Mouse (Mus musculus) lung, postnatal 10 days (tissue): ENCODE results near the gene Pate2.
"Not testable (repeated sequence)": the region's sequence is repeated elsewhere in the genome, so short reads cannot be mapped to it uniquely, and the experiment has no call there.

Source experiments
- DNase-seq: peaks from one replicate; pipeline ENCODE4 v3.0.0; 2021

The Pate2 gene

DNA sequence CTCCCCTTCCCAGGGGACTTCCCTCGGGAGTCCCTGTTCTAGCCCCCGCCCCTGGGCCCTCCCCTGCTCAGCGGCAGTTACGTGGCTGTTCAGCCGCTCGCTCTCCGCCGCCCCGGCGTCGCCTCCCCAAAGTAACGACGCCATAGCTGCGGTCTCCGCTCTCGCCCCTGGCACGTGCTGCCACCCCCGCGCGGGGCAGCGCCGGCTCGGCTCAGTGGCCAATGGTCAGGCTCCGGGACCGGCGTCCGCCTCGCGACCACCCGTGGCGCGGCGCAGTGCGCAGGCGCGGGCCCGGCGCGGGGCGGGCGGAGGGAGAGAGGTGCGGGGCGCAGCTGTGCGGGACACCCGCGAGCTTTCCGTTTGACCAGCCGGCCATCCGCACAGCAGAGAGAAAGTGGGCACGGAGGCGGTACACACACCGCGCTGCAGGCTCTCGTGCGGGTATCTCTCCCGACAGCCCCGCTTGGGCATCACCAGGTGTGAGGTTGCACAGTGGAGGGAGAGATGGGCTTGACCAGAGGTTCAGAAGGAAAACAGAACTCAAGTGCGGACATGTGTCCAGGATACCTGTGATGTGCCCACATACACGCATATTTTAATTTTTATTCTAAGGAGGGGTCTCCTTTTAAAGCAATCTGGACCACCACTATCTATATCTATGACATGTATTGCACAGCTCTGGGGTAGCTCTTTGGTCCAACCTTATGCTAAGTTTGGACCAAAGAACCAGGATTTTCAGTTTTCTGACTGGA, 11.7 kb upstream of the Pate2 start, which contains the start of the genes Ddx25 and Pus3:
Gene Ddx25 (minus strand): TSS at position 272 of the 752 bp plus-strand sequence.
Gene Pus3 (plus strand): TSS at position 339 of the 752 bp plus-strand sequence.
- no peak for DNase-seq

DNA sequence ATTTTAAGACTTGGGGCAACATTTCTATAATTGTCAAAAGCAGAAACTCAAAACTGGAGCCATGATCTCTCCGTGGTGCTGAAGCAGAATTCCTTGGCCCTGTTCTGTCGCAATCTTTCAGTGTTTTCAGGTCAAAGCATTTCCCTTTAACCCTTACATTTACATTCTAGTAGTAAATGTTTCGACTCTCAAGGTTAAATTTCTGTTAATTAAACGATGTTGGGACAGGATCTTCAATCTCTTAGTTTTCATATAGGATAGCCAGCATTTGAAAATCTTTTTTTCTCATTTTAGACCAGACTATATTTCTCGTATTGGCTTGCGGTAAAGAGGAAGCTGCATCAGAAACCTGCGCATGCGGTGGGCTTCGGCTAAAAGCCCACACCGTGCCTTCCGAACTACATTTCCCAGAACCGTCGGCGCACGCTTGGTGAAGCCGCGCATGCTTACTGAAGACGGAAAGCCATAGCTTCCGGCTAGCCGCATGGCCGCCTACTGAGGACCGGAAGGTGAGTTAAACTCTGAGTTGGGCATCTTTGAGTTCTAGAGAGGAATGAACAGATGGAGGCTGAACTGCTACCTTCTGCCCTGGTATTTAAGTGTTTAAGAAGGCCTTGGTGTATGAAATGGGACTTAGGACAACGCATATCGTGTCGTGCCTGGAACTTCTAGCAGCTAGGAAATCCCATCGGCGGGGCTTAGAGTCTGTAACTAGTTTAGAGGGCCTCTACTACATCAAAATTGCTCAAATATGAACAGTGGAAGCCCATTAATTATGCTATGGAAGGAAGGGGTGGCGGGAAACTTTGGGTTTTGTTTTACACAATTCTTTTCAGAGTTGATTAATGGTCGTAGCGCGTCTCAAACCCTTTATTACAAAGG, 10.8 kb upstream of the Pate2 start:
- DNase-seq, result peak; percentile 80

DNA sequence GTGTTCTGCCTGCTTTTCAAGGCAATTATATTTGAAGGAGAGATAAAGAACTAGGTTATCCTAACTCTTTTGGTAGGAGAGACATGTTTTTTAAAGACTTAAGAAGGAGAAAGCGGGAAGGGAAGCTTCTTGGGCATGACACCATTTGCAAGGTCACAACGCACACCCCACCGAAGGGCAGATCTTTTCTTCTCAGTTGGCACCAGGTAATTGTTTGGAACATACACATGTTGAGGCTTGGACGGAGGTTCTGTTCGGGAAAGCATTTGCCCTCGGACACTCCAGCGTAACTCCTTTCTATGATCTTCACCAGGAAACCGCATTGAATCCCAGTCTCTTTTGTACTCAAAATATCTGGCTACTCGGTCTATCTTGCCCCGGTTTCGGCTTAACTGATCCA, 9.0 kb upstream of the Pate2 start:
- no peak for DNase-seq

DNA sequence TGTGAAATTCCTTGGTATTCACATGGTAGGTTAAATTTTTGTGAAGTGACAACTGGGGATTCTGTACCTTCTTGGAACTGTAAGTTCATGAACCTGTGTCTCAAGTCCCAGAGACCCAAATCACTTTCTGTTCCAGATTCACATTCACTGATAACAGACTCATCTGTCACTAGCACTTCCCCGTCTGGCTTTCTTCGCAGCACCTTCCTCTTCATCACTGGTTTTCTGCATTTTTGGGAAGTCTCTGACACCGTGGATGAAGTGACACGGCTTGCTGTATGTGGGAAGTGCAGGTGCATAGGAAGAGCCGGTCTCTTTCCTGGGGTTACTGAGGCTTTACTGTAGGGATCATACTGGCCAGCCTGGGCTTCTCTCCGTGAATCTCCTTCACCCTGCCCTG, 8.5 kb upstream of the Pate2 start:
- no peak for DNase-seq

DNA sequence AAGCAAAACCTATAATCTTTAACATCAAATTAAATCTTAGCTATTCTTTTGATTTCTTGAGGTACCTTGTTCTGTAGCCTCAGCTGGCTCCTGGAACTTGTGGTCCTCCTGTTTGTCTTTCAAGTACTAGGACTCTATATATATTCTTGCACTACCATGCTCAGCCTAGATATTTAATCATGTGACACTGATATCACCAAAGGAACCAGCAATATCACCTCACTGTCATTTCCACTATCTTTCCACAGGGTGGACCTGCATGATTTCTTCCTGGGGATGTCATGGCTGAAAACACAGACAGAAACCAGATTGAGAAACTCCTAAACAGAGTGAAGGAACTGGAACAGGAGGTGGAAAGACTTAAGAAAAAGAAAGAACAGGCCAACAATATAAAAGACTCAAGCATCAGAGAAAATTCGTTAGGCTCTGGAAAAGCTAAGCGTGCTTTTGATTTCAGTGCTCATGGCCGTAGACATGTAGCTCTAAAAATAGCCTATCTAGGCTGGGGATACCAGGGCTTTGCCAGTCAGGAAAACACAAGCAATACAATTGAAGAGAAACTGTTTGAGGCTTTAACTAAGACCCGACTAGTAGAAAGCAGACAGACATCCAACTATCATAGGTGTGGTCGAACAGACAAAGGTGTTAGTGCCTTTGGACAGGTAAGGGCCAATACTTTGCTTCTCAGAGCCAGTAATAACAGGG, 5.4 kb upstream of the Pate2 start:
- DNase-seq, result no peak

DNA sequence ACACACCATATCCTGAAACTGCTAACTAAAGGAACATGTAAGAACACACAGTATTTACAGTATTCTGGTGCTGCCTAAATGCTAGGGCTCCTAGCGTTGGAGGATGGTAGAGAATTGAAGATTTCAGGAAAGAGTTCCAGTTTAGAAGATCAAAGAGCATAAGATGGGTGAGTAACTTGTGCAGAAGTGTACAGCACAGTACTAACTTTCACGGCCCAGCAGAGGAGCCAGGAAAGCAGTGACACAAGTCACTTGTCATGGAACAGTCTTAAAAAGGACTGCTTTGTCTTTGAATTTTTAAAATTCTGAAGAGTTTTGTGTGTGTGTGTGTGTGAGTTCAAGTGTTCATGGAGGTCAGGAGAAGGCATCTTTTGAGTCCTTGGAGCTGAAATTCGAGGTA, 2.1 kb upstream of the Pate2 start:
- DNase-seq, result no peak

DNA sequence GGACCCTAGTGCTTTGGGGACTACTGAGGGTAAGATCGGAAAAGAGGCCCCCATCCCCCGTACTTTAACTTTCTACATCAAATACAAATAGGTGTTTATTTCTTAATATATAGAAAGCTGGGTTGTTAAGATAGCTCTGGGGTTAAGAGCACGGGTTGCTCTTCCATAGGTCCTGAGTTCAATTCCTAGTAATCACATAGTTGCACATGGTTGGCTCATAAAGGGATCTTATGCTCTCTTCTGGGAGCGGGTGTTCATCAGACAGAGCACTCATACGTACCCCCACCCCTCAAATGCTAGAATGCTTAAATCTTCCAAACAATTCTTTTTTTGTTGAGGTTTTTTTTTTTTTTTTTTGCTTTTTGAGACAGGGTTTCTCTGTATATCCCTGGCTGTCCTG, 579 bp downstream of the Pate2 start:
- DNase-seq, result no peak

DNA sequence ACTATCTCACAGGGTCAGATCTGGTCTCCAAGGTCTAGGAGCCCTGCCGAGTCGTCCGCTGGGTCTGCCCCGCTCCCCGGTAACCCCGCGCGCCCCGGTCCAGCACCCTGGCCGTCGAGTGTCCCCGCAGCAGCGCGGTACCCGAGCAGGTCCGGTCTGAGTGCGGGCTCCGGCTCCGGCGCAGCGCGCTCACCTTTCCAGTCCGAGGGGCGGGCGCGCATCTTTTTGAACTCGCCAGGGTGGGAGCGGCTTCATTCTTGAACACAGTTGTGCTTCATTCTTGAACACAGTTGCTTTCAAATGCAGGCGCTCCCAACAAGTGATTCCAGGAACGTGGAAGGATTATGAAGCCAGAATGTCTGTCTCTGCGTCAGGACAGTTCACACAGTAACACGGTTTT, 4.3 kb downstream of the Pate2 start:
- no peak for DNase-seq

DNA sequence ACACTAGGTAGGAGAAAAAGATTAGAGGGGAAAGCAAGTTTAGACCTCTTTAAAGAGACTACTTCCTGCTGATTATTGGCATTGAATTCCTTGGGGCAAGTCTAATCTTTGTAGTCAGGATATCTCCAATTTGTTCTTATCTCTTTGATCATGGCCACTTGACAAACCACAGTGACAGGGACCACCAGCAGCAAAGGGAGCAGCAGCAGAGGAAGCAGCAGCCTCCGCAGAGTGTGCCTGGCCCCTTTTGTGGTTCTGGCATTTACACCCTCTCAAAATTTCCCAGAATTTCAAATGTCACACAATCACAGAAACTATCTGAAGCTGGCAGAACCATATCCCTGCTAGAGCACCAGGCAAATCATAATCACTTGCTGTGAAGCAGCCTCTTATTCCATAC, 17.6 kb downstream of the Pate2 start:
- no peak for DNase-seq

DNA sequence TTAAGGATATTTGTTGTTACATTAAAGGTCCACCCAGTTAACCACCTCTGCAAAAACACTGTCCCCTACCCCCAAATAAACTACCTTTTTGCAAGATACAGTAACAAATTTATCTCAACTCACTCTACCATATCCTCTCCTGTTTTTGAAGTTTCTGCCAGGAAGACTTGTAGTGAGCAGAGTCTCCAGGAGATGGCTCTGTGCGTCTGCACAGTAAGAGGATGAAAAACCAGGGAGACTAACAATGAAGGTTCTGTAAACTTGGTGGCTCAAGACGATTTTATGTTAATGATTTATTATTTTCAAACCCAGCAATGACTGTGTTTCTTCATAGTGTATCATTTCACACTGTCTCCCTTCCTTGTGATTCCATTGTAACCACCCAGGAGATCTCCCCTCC, 22.8 kb downstream of the Pate2 start:
- DNase-seq, result no peak

DNA sequence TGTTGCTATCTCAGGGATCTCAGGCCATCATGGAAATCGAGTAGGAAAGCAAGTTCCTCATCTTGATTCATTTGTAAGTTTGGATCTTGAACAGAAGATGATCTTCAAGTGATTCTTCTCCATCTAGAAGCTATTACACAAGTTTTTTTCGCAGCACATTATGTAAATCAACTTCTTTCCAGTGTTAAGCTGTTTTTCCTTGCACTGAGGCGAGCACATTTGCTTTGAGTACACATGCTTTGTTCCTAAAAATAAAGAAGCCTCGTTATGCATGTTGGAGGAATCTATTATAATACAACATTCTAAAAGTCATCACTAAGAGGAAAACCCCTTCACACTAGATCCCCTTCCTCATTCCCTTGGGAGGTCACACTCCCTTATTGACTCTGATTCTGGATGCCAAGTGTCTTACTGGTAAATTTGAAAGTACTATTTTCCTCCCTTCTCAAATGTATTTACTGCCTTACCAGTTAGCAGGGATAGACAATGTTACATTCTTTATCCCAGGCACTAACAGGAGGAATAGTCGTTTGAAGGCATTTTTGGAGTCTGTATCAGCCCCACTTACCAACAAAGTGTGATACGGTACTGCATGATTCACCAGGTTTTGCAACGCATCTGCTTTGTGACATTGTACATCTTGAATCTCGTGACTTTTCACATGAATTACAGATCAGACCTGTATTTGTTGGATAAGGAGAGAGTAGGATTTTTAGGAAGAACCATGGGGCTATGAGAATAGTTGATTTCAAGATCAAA, 37.7 kb downstream of the Pate2 start:
- DNase-seq, result no peak

DNA sequence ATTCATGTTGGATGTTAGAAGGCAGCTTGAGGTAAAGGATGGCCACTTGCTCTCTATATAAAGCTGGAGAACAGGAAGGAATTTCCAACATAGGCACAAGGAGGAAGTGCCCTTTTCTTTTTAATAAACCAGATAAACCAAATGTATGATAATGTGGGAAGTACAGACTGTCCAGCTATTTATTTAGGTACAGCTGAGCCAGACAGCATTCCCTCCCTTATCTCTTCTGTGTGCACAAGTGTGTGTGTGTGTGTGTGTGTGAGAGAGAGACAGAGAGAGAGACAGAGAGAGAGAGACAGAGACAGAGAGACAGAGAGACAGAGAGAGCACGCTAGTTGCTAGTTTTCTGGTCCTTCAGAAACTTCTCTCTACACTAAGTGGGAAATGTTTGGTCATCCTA, 41.8 kb downstream of the Pate2 start, which contains the start of gene Pate4:
Gene Pate4 (minus strand): TSS at position 101 of the 400 bp plus-strand sequence.
- DNase-seq, result no peak

DNA sequence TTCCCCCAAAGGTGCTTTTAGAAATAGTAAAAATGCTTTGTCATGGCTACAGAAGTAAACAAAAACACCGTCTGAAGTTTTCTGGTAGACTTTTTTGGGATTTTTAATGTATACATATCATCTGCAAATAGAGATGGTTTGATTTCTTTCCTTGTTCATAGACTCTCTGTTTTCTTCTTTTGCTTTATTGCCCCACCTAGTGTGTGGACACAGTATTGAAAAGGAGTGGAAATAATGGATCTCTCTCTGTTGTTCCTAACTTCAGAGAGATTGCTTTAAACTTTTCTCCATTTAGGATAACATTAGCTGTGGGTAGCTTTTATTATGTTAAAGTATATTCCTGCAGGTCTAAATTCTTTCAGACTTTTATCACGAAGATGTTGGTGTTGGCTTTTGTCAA, 43.9 kb downstream of the Pate2 start:
- no peak for DNase-seq

DNA sequence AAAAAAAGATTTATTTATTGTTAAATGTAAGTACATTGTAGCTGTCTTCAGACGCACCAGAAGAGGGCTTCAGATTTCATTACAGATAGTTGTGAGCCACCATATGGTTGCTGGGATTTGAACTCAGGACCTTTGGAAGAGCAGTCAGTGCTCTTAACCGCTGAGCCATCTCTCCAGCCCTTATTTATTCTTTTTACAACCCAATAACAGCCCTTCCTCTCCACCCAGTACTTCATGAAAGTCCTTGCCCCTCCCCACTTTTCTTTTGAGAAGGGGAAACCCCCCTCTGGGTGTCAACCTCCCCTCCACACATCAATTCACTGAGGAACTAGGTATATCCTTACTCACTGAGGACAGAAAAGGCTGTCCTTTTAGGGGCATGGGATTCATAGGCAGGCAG, 46.7 kb downstream of the Pate2 start:
- not testable (repeated sequence) for DNase-seq

DNA sequence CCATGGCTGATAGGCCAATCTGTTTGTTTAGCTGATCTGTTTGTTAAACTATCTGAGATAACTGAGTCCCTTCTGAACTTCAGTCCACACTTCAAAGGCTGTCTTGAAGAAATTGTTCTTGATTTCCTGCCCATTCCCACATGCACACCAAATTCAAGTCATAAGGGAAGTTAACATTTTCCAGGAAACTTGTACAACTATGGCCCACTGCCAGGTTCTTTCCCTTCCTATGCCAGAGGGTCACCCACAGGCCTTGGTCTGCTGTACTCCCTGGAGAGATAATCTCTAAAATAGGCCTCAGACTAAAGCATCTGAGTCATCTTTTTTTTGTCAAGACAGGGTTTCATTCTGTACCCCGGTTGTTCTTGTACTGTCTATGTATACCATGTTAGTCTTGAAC, 62.9 kb downstream of the Pate2 start:
- DNase-seq, result no peak

DNA sequence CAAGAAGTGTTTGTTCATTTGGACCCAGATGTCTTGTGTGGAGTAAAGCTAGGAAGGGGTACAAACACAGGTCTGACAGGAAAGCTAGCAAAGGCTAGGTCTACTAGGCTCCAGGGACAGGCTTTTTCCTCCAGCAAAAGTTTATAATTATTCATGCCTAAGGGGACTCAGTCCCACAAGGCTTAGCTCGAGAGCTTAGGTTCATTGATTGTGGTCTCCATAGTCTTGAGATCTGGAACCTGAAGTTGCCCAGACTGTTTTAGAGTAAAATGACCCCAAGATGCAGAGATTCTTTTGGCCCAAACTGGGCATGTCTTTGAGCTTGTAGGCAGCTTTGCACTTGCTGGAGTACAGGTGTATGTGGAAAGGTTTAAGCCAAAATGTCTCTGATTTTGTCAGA, 78.0 kb downstream of the Pate2 start, which contains the start of gene Pate3:
Gene Pate3 (minus strand): TSS at position 101 of the 400 bp plus-strand sequence.
- no peak for DNase-seq

DNA sequence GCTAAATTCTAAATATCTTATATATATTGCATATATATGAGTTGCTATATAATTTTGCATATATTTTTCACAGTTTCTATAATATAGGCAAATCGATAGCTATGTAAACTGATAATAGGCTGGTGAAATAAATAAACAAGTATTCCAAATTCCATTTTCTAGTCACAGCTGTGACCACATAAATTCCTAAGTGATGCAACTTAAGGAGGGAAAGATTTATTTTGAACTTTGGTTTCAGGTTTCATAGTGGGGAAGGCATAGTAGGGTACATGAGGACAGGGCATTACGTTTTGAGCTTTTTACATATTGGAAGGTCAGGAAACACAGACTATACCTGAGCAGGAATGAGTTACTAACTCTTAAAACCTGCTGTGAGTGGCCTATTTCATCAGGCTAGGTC, 103.5 kb downstream of the Pate2 start:
- DNase-seq, result no peak

DNA sequence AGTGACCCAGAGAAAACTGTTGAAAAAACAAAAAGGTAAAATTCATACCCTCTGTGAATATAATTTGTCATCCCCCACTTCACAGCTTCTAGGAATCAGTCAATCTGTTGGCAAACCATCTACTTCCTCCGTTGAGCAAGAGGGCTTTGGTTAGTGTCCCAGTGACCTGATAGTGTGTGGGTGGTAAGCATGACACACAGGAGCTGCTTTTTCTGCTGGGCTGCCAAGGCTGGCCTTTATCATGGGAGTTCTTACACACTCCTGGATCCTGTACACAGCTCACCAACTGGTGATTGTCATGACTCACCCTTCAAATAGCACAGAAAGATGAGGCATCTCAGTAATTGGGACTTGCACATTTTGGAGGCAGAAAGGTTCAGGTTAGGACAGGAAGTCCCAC, 116.9 kb downstream of the Pate2 start, which contains the start of gene Pate1:
Gene Pate1 (minus strand): TSS at position 378 of the 400 bp plus-strand sequence.
- DNase-seq, result peak; percentile 8

DNA sequence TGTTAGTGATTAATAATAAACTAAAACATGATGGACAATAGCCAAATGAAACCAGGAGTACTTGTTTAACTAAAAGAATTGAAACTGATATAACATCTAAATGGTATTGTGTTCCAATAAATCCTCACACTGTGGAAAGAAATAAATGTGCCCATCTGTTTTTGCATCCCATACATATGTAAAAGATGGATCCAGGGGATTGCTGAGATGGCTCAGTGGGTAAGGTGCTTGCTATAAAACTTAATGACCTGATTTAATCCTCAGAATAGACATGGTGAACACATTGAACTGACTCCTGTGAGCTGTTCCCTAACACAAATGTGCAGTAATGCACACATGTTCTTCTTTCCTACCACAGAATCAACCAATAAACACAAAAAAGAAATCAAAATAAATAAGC, 121.8 kb downstream of the Pate2 start:
- DNase-seq, result no peak

DNA sequence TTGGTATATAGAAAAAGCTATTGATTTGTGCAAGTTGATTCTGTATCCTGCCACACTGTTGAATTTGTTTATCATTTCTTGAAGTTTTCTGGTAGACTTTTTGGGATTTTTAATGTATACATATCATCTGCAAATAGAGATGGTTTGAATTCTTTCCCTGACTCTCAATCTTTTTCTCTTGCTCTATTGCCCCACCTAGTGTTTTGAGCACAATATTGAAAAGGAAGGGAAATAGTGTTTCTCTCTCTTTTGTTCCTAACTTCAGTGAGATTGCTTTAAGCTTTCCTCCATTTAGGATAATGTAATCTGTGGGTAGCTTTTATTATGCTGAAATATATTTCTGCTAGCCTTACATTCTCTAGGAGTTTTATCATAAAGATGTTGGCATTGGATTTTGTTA, 137.2 kb downstream of the Pate2 start:
- DNase-seq, result no peak
